Mouse (Mus musculus) gastrocnemius, adult 18-20 months (tissue): Measurements from ENCODE around the gene Glt8d2. TPM values are rescaled to one million over a fixed set of nuclear protein-coding genes. Genes with fewer than 3 reads are reported as not detected.

Source experiments
- DNase-seq: peaks from one replicate; pipeline ENCODE4 v3.0.0; 2021; ENCODE audit warnings: low spot score
- long read RNA-seq, 2 experiments: library from polyadenylated mRNA; stranded (forward); transcript quantifications; one replicate each; pipeline ENCODE4 v2.0.0; 2021
- total RNA-seq, 2 experiments: library from RNA; stranded (reverse); gene quantifications; 2 replicates each; pipeline ENCODE4 v1.2.3; 2021

Glt8d2 gene
- total RNA-seq = 1 to 10 TPM; 1.1 to 2.1 TPM
- long read RNA-seq, experiment 1 = 0 reads
- long read RNA-seq, experiment 2 = 0 reads

- DNase-seq = peak; percentile 80
Measured at GRCm38 (mm10) chr10:82690494-82690893, at the start of gene Glt8d2. TSS of gene Glt8d2 (minus strand) at chr10:82690650.

GRCm38 (mm10) chr10:82699296-82699941 is 9.0 kb upstream of the Glt8d2 start:
- DNase-seq = no peak

GRCm38 (mm10) chr10:82698712-82699261 is 8.3 kb upstream of the Glt8d2 start:
- peak; percentile 88 for DNase-seq

GRCm38 (mm10) chr10:82697305-82697898 is 7.0 kb upstream of the Glt8d2 start:
- DNase-seq = peak; percentile 11

- no peak for DNase-seq
Measured at GRCm38 (mm10) chr10:82696453-82697079, 6.1 kb upstream of the Glt8d2 start.

GRCm38 (mm10) chr10:82695956-82696355 is 5.5 kb upstream of the Glt8d2 start, which contains the start of gene Hcfc2:
TSS of gene Hcfc2 (plus strand) at chr10:82696160.
- no peak for DNase-seq

- peak; percentile 43 for DNase-seq
Measured at GRCm38 (mm10) chr10:82689681-82690211, 704 bp downstream of the Glt8d2 start.

- DNase-seq = no peak
Measured at GRCm38 (mm10) chr10:82685440-82685839, 5.0 kb downstream of the Glt8d2 start.

GRCm38 (mm10) chr10:82681639-82682038 is 8.8 kb downstream of the Glt8d2 start:
- DNase-seq = no peak

GRCm38 (mm10) chr10:82680769-82681168 is 9.7 kb downstream of the Glt8d2 start:
- DNase-seq = no peak

GRCm38 (mm10) chr10:82676949-82677348 is 13.5 kb downstream of the Glt8d2 start:
- no peak for DNase-seq

- DNase-seq = no peak
Measured at GRCm38 (mm10) chr10:82670205-82670604, 20.2 kb downstream of the Glt8d2 start.

GRCm38 (mm10) chr10:82666436-82667234 is 23.8 kb downstream of the Glt8d2 start:
- peak; percentile 87 for DNase-seq

- DNase-seq = no peak
Measured at GRCm38 (mm10) chr10:82665951-82666350, 24.5 kb downstream of the Glt8d2 start.

- DNase-seq = no peak
Measured at GRCm38 (mm10) chr10:82663289-82663688, 27.2 kb downstream of the Glt8d2 start.

GRCm38 (mm10) chr10:82662267-82662990 is 28.0 kb downstream of the Glt8d2 start:
- DNase-seq = no peak

- no peak for DNase-seq
Measured at GRCm38 (mm10) chr10:82661820-82662219, 28.6 kb downstream of the Glt8d2 start.

- DNase-seq = no peak
Measured at GRCm38 (mm10) chr10:82654581-82654980, 35.9 kb downstream of the Glt8d2 start.

GRCm38 (mm10) chr10:82652625-82653024 is 37.8 kb downstream of the Glt8d2 start:
- DNase-seq = no peak

GRCm38 (mm10) chr10:82651221-82651620 is 39.2 kb downstream of the Glt8d2 start:
- DNase-seq = no peak
